ENCODE assay signal across 7 mouse cellular contexts in genomic region chr13:51314541-51314977, GRCm38 (mm10).
A peak's percentile ranks its signal among the peaks of the same experiment; 100 is the strongest.
DNase-seq lines count a peak whose midpoint lies in the region; ATAC-seq and TF ChIP-seq lines count a peak whose summit lies in the region.

No protein-coding gene starts in this region.

- H3K4me2 ChIP-seq in limb, embryonic 14.5 days (replicated peaks; ENCODE audit: low read depth, low read length, severe bottlenecking), result no peak overlapping the region; the same call in 1 of the 2 replicates

- peak; percentile 9 for DNase-seq in ZHBTc4 (ENCODE audit: low read depth, low spot score)
- peak; percentile 97 for DNase-seq in forelimb bud, embryonic 11.5 days (ENCODE audit: low read depth, low spot score)
- DNase-seq in hindbrain, embryonic 10.5 days (ENCODE audit: low spot score), result peak; percentile 87
- DNase-seq in limb, embryonic 14.5 days (ENCODE audit: low spot score), result peak; percentile 93
- DNase-seq in ovary, postnatal 14 days (ENCODE audit: low spot score), result peak; percentile 13
- no peak for DNase-seq in cerebellum, adult 11-12 months

- WGBS in hindbrain, embryonic 10.5 days, result 3% methylated on average over 5 of the region's 5 CpGs
- WGBS in limb, embryonic 14.5 days, result 5% methylated on average over 5 of the region's 5 CpGs

- H3K79me2 ChIP-seq in C2C12 (ENCODE audit: control insufficient read depth, insufficient read depth), result no peaks in the 10 kb centered on the region

- no peaks in the 10 kb centered on the region for H3K79me3 ChIP-seq in C2C12 (ENCODE audit: low read depth)

- H3ac ChIP-seq in C2C12 (ENCODE audit: control insufficient read depth, insufficient read length, low read depth), result peak overlapping the region; percentile 13

- no peak overlapping the region for H3K9ac ChIP-seq in limb, embryonic 14.5 days (ENCODE audit: low read depth, low read length, severe bottlenecking)

- TF ChIP-seq CTCF in C2C12 (IDR thresholded peaks at IDR 0.05; ENCODE audit: control insufficient read depth, insufficient read depth, insufficient read length), result no peak

- no peaks in the 10 kb centered on the region for H3K36me3 ChIP-seq in C2C12 (ENCODE audit: control insufficient read depth, insufficient read depth)
- H3K36me3 ChIP-seq in hindbrain, embryonic 10.5 days, result no peaks in the 10 kb centered on the region
- H3K36me3 ChIP-seq in limb, embryonic 14.5 days (ENCODE audit: control insufficient read depth, insufficient read depth, low read length), result no peaks in the 10 kb centered on the region

- peaks cover 63% of the 10 kb centered on the region for H3K4me1 ChIP-seq in hindbrain, embryonic 10.5 days (replicated peaks)
- peaks cover 42% of the 10 kb centered on the region for H3K4me1 ChIP-seq in limb, embryonic 14.5 days (ENCODE audit: control insufficient read depth, insufficient read depth, low read length)

- ATAC-seq in limb, embryonic 14.5 days (ENCODE audit: low FRiP score, low read depth), result peak; percentile 91

- no peaks in the 10 kb centered on the region for H3K9me3 ChIP-seq in hindbrain, embryonic 10.5 days
- no peaks in the 10 kb centered on the region for H3K9me3 ChIP-seq in limb, embryonic 14.5 days (ENCODE audit: control insufficient read depth, low read length)

- H3K27me3 ChIP-seq in C2C12 (ENCODE audit: control insufficient read depth, insufficient read depth, insufficient read length), result no peaks in the 10 kb centered on the region
- H3K27me3 ChIP-seq in hindbrain, embryonic 10.5 days (ENCODE audit: insufficient read depth, poor library complexity, severe bottlenecking), result no peaks in the 10 kb centered on the region
- no peaks in the 10 kb centered on the region for H3K27me3 ChIP-seq in limb, embryonic 14.5 days (ENCODE audit: control insufficient read depth, insufficient read depth, low read length)

- H3K4me3 ChIP-seq in C2C12 (ENCODE audit: insufficient read depth, poor library complexity, severe bottlenecking), result no peak overlapping the region
- H3K4me3 ChIP-seq in hindbrain, embryonic 10.5 days, result no peak overlapping the region
- H3K4me3 ChIP-seq in limb, embryonic 14.5 days (replicated peaks; ENCODE audit: low read length), result no peak overlapping the region

- peak overlapping the region; percentile 84 for H3K27ac ChIP-seq in hindbrain, embryonic 10.5 days
- peak overlapping the region; percentile 91 for H3K27ac ChIP-seq in limb, embryonic 14.5 days (replicated peaks; ENCODE audit: low read depth, low read length)

- no peak for TF ChIP-seq POLR2A in limb, embryonic 14.5 days (IDR thresholded peaks at IDR 0.05; ENCODE audit: borderline replicate concordance, extremely low read depth, insufficient read depth, insufficient read length)

TF ChIP-seq in C2C12, 6 proteins besides CTCF, POLR2A, EP300 and RAD21:
- peak; percentile 97 for TF ChIP-seq MYOD1 (IDR thresholded peaks at IDR 0.05; ENCODE audit: control insufficient read depth, insufficient read length, low read depth)
- no peak for TF ChIP-seq FOSL1 (IDR thresholded peaks at IDR 0.05; ENCODE audit: insufficient read depth, low read length, poor library complexity, severe bottlenecking)
- TF ChIP-seq USF1 (IDR thresholded peaks at IDR 0.05; ENCODE audit: low read depth), result no peak
- TF ChIP-seq MYOG (IDR thresholded peaks at IDR 0.05; ENCODE audit: control insufficient read depth, extremely low read depth, insufficient read length), result no peak
- TF ChIP-seq CEBPB (IDR thresholded peaks at IDR 0.05; ENCODE audit: low read depth), result peak; percentile 49
- TF ChIP-seq MAX (IDR thresholded peaks at IDR 0.05), result peak; percentile 84
TF ChIP-seq in C2C12: peak in this region for 3.
